Mouse (Mus musculus) urinary bladder, postnatal 36 days (tissue): Measurements from ENCODE around the gene Krtap1-4.

Source experiments
- DNase-seq, 2 experiments: peaks; one replicate each; pipeline ENCODE4 v3.0.0; 2022; ENCODE audit warnings: low spot score in 2 of 2, mixed read lengths in 1 of 2

The Krtap1-4 gene

DNA sequence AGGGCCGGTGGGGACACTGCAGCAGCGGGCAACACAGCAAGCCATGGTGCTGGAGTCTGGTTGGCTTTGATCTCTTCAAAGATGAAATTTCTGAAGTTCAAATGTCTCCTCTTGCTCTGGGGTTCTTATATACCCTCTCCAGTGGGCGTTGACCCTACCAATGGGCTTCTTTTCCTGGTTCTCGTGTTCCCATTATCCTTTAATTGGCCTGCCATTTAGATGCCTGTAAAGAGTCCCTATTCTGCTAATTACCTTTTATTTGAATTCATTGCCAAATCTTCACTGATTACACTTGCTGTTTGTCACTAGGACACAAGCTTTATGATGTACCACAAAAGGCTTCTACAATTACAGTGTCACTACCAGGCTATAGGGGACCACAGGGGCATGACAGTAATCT, 32.7 kb downstream of the Krtap1-4 start, which contains the start of gene Krtap3-3:
Gene Krtap3-3, minus strand, starts transcription at position 101 of the 400 bp plus-strand sequence.
- no peak for DNase-seq

DNA sequence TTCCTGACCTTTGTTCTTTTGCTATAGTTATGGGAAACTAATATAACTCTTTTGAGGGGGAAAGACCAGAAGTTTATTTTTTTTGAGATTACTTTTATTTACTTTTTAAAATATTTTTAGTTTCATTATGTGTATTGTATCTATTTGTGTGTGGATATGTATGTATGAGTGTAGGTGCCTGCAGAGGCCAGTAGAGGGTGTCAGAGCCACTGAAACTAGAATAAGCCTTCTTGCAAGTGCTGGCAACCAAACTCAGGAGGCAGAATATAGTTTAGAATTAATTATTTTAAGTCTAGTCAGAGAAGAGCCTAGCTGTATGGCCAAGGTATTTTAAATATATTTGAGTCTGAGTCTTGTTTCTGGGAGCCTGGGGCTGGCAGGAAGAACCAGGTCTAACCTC, 35.6 kb downstream of the Krtap1-4 start:
- no peak for DNase-seq

DNA sequence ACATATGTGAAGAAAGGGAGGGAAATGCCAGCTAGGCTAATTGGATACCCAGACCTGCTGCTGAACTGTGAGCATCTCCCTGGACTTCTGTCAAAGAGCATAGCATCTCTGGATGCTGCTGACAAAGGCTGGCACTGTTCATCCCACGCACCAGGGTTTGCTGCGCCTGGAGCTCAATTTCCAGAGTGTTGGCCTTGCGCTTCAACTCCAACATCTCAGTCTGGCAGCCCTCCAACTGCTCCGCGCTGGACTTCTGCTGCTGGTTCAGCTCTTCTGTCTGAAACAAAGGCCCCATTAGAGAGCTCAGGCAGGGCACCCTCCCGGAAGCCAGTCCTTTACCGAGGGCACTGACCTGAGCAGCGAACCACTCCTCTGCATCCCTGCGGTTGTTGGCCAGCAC, 43.7 kb downstream of the Krtap1-4 start:
- no peak for DNase-seq
